14 mouse cellular contexts compared by ENCODE assay signal in the genomic region with DNA sequence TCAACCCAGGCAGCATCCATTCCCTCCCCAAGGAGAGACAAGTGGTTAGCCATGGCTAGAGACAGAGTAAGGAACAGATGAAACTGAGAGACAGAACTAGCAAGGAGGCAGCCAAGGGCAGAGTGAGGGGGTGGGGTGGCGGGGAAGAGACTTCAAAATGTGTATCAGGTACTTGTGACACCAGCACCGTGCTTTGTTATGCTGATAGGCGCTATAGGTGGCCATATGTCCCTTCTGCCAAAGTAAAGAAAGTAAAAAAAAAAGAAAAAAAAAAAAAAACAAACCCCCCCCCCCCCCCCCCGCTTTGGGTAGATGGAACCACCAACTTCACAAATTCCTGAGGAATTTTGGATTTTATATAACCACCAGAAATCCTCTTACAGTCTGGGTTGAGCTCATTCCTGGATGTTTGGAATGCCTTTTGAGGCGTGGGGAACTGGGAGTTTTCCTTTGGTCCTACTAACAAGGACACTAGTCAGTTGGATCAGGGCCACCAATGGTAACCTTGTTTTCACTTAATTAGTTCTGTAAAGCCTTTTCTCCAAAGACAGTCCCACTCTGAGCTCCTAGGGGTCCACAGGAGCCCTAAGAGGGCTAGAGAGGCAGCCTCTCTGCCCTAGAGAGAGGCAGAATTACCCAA. TPM values are rescaled to one million over a fixed set of nuclear protein-coding genes. Genes with fewer than 3 reads are reported as not detected.
DNase-seq lines count a peak whose midpoint lies in the region; ATAC-seq and TF ChIP-seq lines count a peak whose summit lies in the region.
"Had no signal": no experiment of that assay in that cellular context is flagged by ENCODE, and none has a peak within 500 bp of the region (broad histone marks: within the 10 kb centered on the region; RNA-seq: fewer than 3 reads in every experiment).

No protein-coding gene starts in this region.

- no peaks in the 10 kb centered on the region for H3K9me3 ChIP-seq in heart, embryonic 14.5 days (ENCODE audit: control insufficient read depth, low read length)
- no peaks in the 10 kb centered on the region for H3K9me3 ChIP-seq in intestine, embryonic 16.5 days (ENCODE audit: control insufficient read depth, low read length)
- no peaks in the 10 kb centered on the region for H3K9me3 ChIP-seq in hindbrain, embryonic 11.5 days (ENCODE audit: control insufficient read depth, low read length)
- H3K9me3 ChIP-seq in forebrain, postnatal 0 days (ENCODE audit: low read length) = no peaks in the 10 kb centered on the region
- H3K9me3 ChIP-seq: embryonic facial prominence, embryonic 12.5 days; midbrain, embryonic 12.5 days; neural tube, embryonic 12.5 days had no signal

- no peak for ATAC-seq in heart, embryonic 14.5 days (ENCODE audit: insufficient number of reproducible peaks, insufficient read depth, low FRiP score, low read depth)
- ATAC-seq in intestine, embryonic 16.5 days = no peak
- no peak for ATAC-seq in hindbrain, embryonic 11.5 days (ENCODE audit: low FRiP score)
- no peak for ATAC-seq in forebrain, postnatal 0 days
- ATAC-seq: hindbrain, embryonic 16.5 days had no signal

- TF ChIP-seq CTCF in spleen, adult 2 months (IDR thresholded peaks at IDR 0.05; ENCODE audit: extremely low read depth, insufficient read depth, insufficient read length, insufficient replicate concordance) = no peak
- TF ChIP-seq CTCF in forebrain, postnatal 0 days (IDR thresholded peaks at IDR 0.05; ENCODE audit: low read depth) = no peak

- H3K4me1 ChIP-seq in heart, embryonic 14.5 days (ENCODE audit: control insufficient read depth in 2 of 2, insufficient read depth in 2 of 2, low read length in 2 of 2) = peaks cover 15 to 16% of the 10 kb centered on the region in 2 experiments
- H3K4me1 ChIP-seq in spleen, adult 2 months (ENCODE audit: control insufficient read depth, insufficient read depth, insufficient read length) = no peaks in the 10 kb centered on the region
- H3K4me1 ChIP-seq in intestine, embryonic 16.5 days (ENCODE audit: control insufficient read depth, insufficient read depth, low read length) = peaks cover 3% of the 10 kb centered on the region
- no peaks in the 10 kb centered on the region for H3K4me1 ChIP-seq in hindbrain, embryonic 11.5 days (replicated peaks; ENCODE audit: control insufficient read depth, insufficient read depth, low read length)
- H3K4me1 ChIP-seq in forebrain, postnatal 0 days (ENCODE audit: insufficient read depth) = no peaks in the 10 kb centered on the region
- H3K4me1 ChIP-seq: embryonic facial prominence, embryonic 12.5 days; neural tube, embryonic 12.5 days had no signal

- intact Hi-C loops in heart, postnatal 25 days (cut with DNase I) = no loop called here

- TF ChIP-seq POLR2A in spleen, adult 2 months (IDR thresholded peaks at IDR 0.05; ENCODE audit: low read depth, low read length) = no peak

- H3K27ac ChIP-seq in heart, embryonic 14.5 days (replicated peaks in 1 of 2; ENCODE audit: control insufficient read depth in 1 of 2, insufficient read depth in 1 of 2, low read depth in 2 of 2, low read length in 2 of 2) = peak overlapping the region; percentile 22 to 29; a peak in 3 of 4 replicates
- H3K27ac ChIP-seq in spleen, adult 2 months (ENCODE audit: insufficient read depth, low read length) = peak overlapping the region; percentile 60
- H3K27ac ChIP-seq in intestine, embryonic 16.5 days (ENCODE audit: low read length) = no peak overlapping the region
- H3K27ac ChIP-seq in hindbrain, embryonic 11.5 days (ENCODE audit: low read depth, low read length) = no peak overlapping the region
- no peak overlapping the region for H3K27ac ChIP-seq in forebrain, postnatal 0 days (ENCODE audit: low read depth, low read length)
- H3K27ac ChIP-seq: embryonic facial prominence, embryonic 12.5 days; midbrain, embryonic 12.5 days; neural tube, embryonic 12.5 days had no signal

- peak overlapping the region; percentile 45 for H3K4me2 ChIP-seq in heart, embryonic 14.5 days (ENCODE audit: low read length)
- peak overlapping the region; percentile 11; the same call in 1 of the 2 replicates for H3K4me2 ChIP-seq in intestine, embryonic 16.5 days (ENCODE audit: low read depth, low read length)
- H3K4me2 ChIP-seq in hindbrain, embryonic 11.5 days (replicated peaks; ENCODE audit: low read depth, low read length) = no peak overlapping the region
- no peak overlapping the region for H3K4me2 ChIP-seq in forebrain, postnatal 0 days (ENCODE audit: low read depth)
- H3K4me2 ChIP-seq: embryonic facial prominence, embryonic 12.5 days; midbrain, embryonic 12.5 days; neural tube, embryonic 12.5 days had no signal

- H3K4me3 ChIP-seq in heart, embryonic 14.5 days (ENCODE audit: control insufficient read depth in 1 of 2, insufficient read depth in 1 of 2, low read depth in 1 of 2, low read length in 2 of 2) = no peak overlapping the region
- H3K4me3 ChIP-seq in spleen, adult 2 months (ENCODE audit: extremely low read depth, insufficient read depth, insufficient read length) = no peak overlapping the region
- H3K4me3 ChIP-seq in intestine, embryonic 16.5 days (ENCODE audit: low read length) = no peak overlapping the region
- no peak overlapping the region for H3K4me3 ChIP-seq in hindbrain, embryonic 11.5 days (ENCODE audit: low read depth, low read length)
- H3K4me3 ChIP-seq in forebrain, postnatal 0 days (ENCODE audit: low read depth, low read length) = no peak overlapping the region
- H3K4me3 ChIP-seq: embryonic facial prominence, embryonic 12.5 days; midbrain, embryonic 12.5 days; neural tube, embryonic 12.5 days had no signal

- H3K27me3 ChIP-seq in heart, embryonic 14.5 days (ENCODE audit: control insufficient read depth, insufficient read depth, low read length) = no peaks in the 10 kb centered on the region
- no peaks in the 10 kb centered on the region for H3K27me3 ChIP-seq in spleen, adult 2 months (ENCODE audit: control insufficient read depth, insufficient read depth, low read length)
- H3K27me3 ChIP-seq in intestine, embryonic 16.5 days (replicated peaks; ENCODE audit: control insufficient read depth, insufficient read depth, low read length) = no peaks in the 10 kb centered on the region
- H3K27me3 ChIP-seq in hindbrain, embryonic 11.5 days (ENCODE audit: control insufficient read depth, insufficient read depth, low read length) = no peaks in the 10 kb centered on the region
- H3K27me3 ChIP-seq in forebrain, postnatal 0 days (ENCODE audit: insufficient read depth, low read length) = no peaks in the 10 kb centered on the region
- H3K27me3 ChIP-seq: embryonic facial prominence, embryonic 12.5 days; midbrain, embryonic 12.5 days; neural tube, embryonic 12.5 days had no signal

- no peak for DNase-seq in heart, postnatal 25 days (ENCODE audit: low spot score)
- no peak for DNase-seq in spleen, adult 2 months (ENCODE audit: low read depth in 1 of 2, low spot score in 2 of 2)
- DNase-seq in spleen, postnatal 14 days (ENCODE audit: low spot score in 2 of 2) = no peak
- DNase-seq in hindbrain, embryonic 11.5 days (ENCODE audit: low spot score) = no peak
- no peak for DNase-seq in forebrain, postnatal 0 days
- no peak for DNase-seq in urinary bladder, postnatal 36 days (ENCODE audit: low spot score in 2 of 2)
- DNase-seq: cerebellum, adult 11 months; right cerebral cortex, adult 18-20 months had no signal

- H3K36me3 ChIP-seq in heart, embryonic 14.5 days (ENCODE audit: control insufficient read depth, insufficient read depth, low read length) = no peaks in the 10 kb centered on the region
- H3K36me3 ChIP-seq in spleen, adult 2 months (ENCODE audit: control insufficient read depth, insufficient read depth, low read length) = no peaks in the 10 kb centered on the region
- H3K36me3 ChIP-seq in intestine, embryonic 16.5 days (ENCODE audit: control insufficient read depth, insufficient read depth, low read length) = no peaks in the 10 kb centered on the region
- no peaks in the 10 kb centered on the region for H3K36me3 ChIP-seq in hindbrain, embryonic 11.5 days (ENCODE audit: control insufficient read depth, insufficient read depth, low read length)
- H3K36me3 ChIP-seq in forebrain, postnatal 0 days (ENCODE audit: insufficient read depth) = no peaks in the 10 kb centered on the region
- H3K36me3 ChIP-seq: embryonic facial prominence, embryonic 12.5 days; midbrain, embryonic 12.5 days; neural tube, embryonic 12.5 days had no signal

- H3K9ac ChIP-seq in heart, embryonic 14.5 days (ENCODE audit: low read length) = peak overlapping the region; percentile 8; the same call in 1 of the 2 replicates
- no peak overlapping the region for H3K9ac ChIP-seq in intestine, embryonic 16.5 days (ENCODE audit: low read depth, low read length)
- H3K9ac ChIP-seq in hindbrain, embryonic 11.5 days (ENCODE audit: low read depth, low read length) = no peak overlapping the region
- no peak overlapping the region for H3K9ac ChIP-seq in forebrain, postnatal 0 days
- H3K9ac ChIP-seq: embryonic facial prominence, embryonic 12.5 days; midbrain, embryonic 12.5 days; neural tube, embryonic 12.5 days had no signal

- 45% methylated on average over 4 of the region's 5 CpGs for WGBS in heart, embryonic 14.5 days
- WGBS in spleen, adult 2 months = 65% methylated on average over 5 of the region's 5 CpGs
- 36% methylated on average over 5 of the region's 5 CpGs for WGBS in intestine, embryonic 16.5 days
- WGBS in hindbrain, embryonic 11.5 days = 40% methylated on average over 5 of the region's 5 CpGs
- 41% methylated on average over 5 of the region's 5 CpGs for WGBS in forebrain, postnatal 0 days

RNA-seq across cellular contexts. Expression of gene Agpat3, which starts 14.0 kb away (rescaled TPM):
- polyA plus RNA-seq in heart, embryonic 14.5 days (2014; fragmentation: Nextera tagmentation; extraction: Ambion mirVana) = 61.2 and 66.0 TPM in 2 replicates
- total RNA-seq in heart, postnatal 25 days (2021) = 100 to 1,000 TPM; 204 to 227 TPM
- 177 and 205 TPM in 2 replicates for polyA plus RNA-seq in spleen, adult 2 months (2012; rRNA removed)
- polyA plus RNA-seq in intestine, embryonic 16.5 days (2015; fragmentation: Nextera tagmentation; extraction: Ambion mirVana) = 30.0 and 42.5 TPM in 2 replicates
- polyA plus RNA-seq in hindbrain, embryonic 11.5 days (2014; fragmentation: Nextera tagmentation; extraction: Ambion mirVana) = 44.1 and 46.0 TPM in 2 replicates
- 72.9 and 94.9 TPM in 2 replicates for total RNA-seq in forebrain, postnatal 0 days (2014; rRNA removed)
- polyA plus RNA-seq in forebrain, postnatal 0 days (2015; fragmentation: Nextera tagmentation; extraction: Ambion mirVana) = 72.4 and 101 TPM in 2 replicates

RNA-seq across cellular contexts. Expression of gene Rrp1, which starts 46.5 kb away (rescaled TPM):
- polyA plus RNA-seq in heart, embryonic 14.5 days (2014; fragmentation: Nextera tagmentation; extraction: Ambion mirVana) = 176 and 191 TPM in 2 replicates
- 100 to 1,000 TPM in 1 of 2 experiments, 10 to 100 TPM in 1; 92.7 to 102 TPM for total RNA-seq in heart, postnatal 25 days (2021)
- 60.2 and 62.0 TPM in 2 replicates for polyA plus RNA-seq in spleen, adult 2 months (2012; rRNA removed)
- 252 and 268 TPM in 2 replicates for polyA plus RNA-seq in intestine, embryonic 16.5 days (2015; fragmentation: Nextera tagmentation; extraction: Ambion mirVana)
- 225 and 242 TPM in 2 replicates for polyA plus RNA-seq in hindbrain, embryonic 11.5 days (2014; fragmentation: Nextera tagmentation; extraction: Ambion mirVana)
- total RNA-seq in forebrain, postnatal 0 days (2014; rRNA removed) = 256 TPM in 2 replicates
- polyA plus RNA-seq in forebrain, postnatal 0 days (2015; fragmentation: Nextera tagmentation; extraction: Ambion mirVana) = 401 and 455 TPM in 2 replicates

RNA-seq across cellular contexts. Expression of gene Cstb, which starts 59.2 kb away (rescaled TPM):
- polyA plus RNA-seq in heart, embryonic 14.5 days (2014; fragmentation: Nextera tagmentation; extraction: Ambion mirVana) = 123 and 124 TPM in 2 replicates
- total RNA-seq in heart, postnatal 25 days (2021) = 10 to 100 TPM; 23.7 to 28.4 TPM
- polyA plus RNA-seq in spleen, adult 2 months (2012; rRNA removed) = 18.6 and 20.4 TPM in 2 replicates
- 288 and 325 TPM in 2 replicates for polyA plus RNA-seq in intestine, embryonic 16.5 days (2015; fragmentation: Nextera tagmentation; extraction: Ambion mirVana)
- 115 and 117 TPM in 2 replicates for polyA plus RNA-seq in hindbrain, embryonic 11.5 days (2014; fragmentation: Nextera tagmentation; extraction: Ambion mirVana)
- total RNA-seq in forebrain, postnatal 0 days (2014; rRNA removed) = 55.2 and 59.0 TPM in 2 replicates
- polyA plus RNA-seq in forebrain, postnatal 0 days (2015; fragmentation: Nextera tagmentation; extraction: Ambion mirVana) = 147 and 190 TPM in 2 replicates

Comparison
In these comparisons a context has a peak if more than half of its experiments do, and no peak if none do; other contexts are left out.
1. H3K27ac ChIP-seq: peak in heart, embryonic 14.5 days (2 of 2) and spleen, adult 2 months (single experiment); none in intestine, embryonic 16.5 days (single experiment), hindbrain, embryonic 11.5 days (single experiment) and forebrain, postnatal 0 days (single experiment).
2. H3K4me2 ChIP-seq: peak in heart, embryonic 14.5 days (single experiment) and intestine, embryonic 16.5 days (single experiment); none in hindbrain, embryonic 11.5 days (single experiment) and forebrain, postnatal 0 days (single experiment).